Comparison of ENCODE assay signal across 12 mouse cellular contexts in genomic region chr3:102152471-102152870, GRCm38 (mm10). TPM values are rescaled to one million over a fixed set of nuclear protein-coding genes. Genes with fewer than 3 reads are reported as not detected.
DNase-seq lines count a peak whose midpoint lies in the region; ATAC-seq and TF ChIP-seq lines count a peak whose summit lies in the region.
"Had no signal": no experiment of that assay in that cellular context is flagged by ENCODE, and none has a peak within 500 bp of the region (broad histone marks: within the 10 kb centered on the region; RNA-seq: fewer than 3 reads in every experiment).

No protein-coding gene starts in this region.

- H3K27me3 ChIP-seq in E14TG2a.4 (ENCODE audit: insufficient read depth, low read length), result no peaks in the 10 kb centered on the region
- H3K27me3 ChIP-seq in embryonic facial prominence, embryonic 10.5 days (replicated peaks; ENCODE audit: low read depth, poor library complexity, severe bottlenecking), result peaks cover 18% of the 10 kb centered on the region; the same call in 1 of the 2 replicates
- no peaks in the 10 kb centered on the region for H3K27me3 ChIP-seq in kidney, postnatal 0 days (ENCODE audit: insufficient read depth, low read length)

- peaks cover 32% of the 10 kb centered on the region for H3K36me3 ChIP-seq in E14TG2a.4 (ENCODE audit: insufficient read depth, low read length)
- peaks cover 9% of the 10 kb centered on the region for H3K36me3 ChIP-seq in embryonic facial prominence, embryonic 10.5 days (replicated peaks)
- H3K36me3 ChIP-seq in kidney, postnatal 0 days (ENCODE audit: insufficient read depth, low read length), result no peaks in the 10 kb centered on the region

- H3K4me1 ChIP-seq in E14TG2a.4 (replicated peaks; ENCODE audit: low read depth, low read length), result peaks cover 25% of the 10 kb centered on the region
- peaks cover 51% of the 10 kb centered on the region for H3K4me1 ChIP-seq in embryonic facial prominence, embryonic 10.5 days
- H3K4me1 ChIP-seq in kidney, postnatal 0 days (replicated peaks; ENCODE audit: insufficient read depth, low read length), result peaks cover 17% of the 10 kb centered on the region

- H3K4me2 ChIP-seq in kidney, postnatal 0 days (ENCODE audit: low read length), result peak overlapping the region; percentile 3; the same call in 1 of the 2 replicates

- DNase-seq in kidney, adult 11 months, result peak; percentile 11
- DNase-seq in kidney, postnatal 14 days, result no peak
- no peak for DNase-seq in embryonic facial prominence, embryonic 10.5 days (ENCODE audit: low spot score)
- no peak for DNase-seq in kidney, postnatal 0 days (ENCODE audit: low spot score)
- DNase-seq in thymus, postnatal 0 days (ENCODE audit: low spot score), result no peak
- no peak for DNase-seq in adrenal gland, postnatal 25 days
- no peak for DNase-seq in layer of hippocampus, adult 11-12 months (ENCODE audit: low spot score)
- DNase-seq: cerebellum, adult 9-10 months; heart, postnatal 10 days; thymus, postnatal 4 days had no signal

- H3K9me3 ChIP-seq in E14TG2a.4 (ENCODE audit: low read length), result peaks cover 27% of the 10 kb centered on the region
- H3K9me3 ChIP-seq in embryonic facial prominence, embryonic 10.5 days, result no peaks in the 10 kb centered on the region
- no peaks in the 10 kb centered on the region for H3K9me3 ChIP-seq in kidney, postnatal 0 days (replicated peaks; ENCODE audit: low read length)

- TF ChIP-seq CTCF in E14TG2a.4 (conservative IDR thresholded peaks at IDR 0.05; ENCODE audit: low read length), result no peak
- no peak for TF ChIP-seq CTCF in kidney, postnatal 0 days (IDR thresholded peaks at IDR 0.05; ENCODE audit: low read depth)

- WGBS in embryonic facial prominence, embryonic 10.5 days, result 24% methylated on average over 4 of the region's 4 CpGs
- WGBS in kidney, postnatal 0 days, result 34% methylated on average over 4 of the region's 4 CpGs

- H3K9ac ChIP-seq in kidney, postnatal 0 days (ENCODE audit: low read depth, low read length), result no peak overlapping the region

- peak overlapping the region; percentile 35; the same call in 1 of the 2 replicates for H3K4me3 ChIP-seq in E14TG2a.4 (replicated peaks; ENCODE audit: low read length)
- no peak overlapping the region for H3K4me3 ChIP-seq in embryonic facial prominence, embryonic 10.5 days
- H3K4me3 ChIP-seq in kidney, postnatal 0 days (replicated peaks; ENCODE audit: low read depth, low read length), result no peak overlapping the region

- peak overlapping the region; percentile 70 for H3K27ac ChIP-seq in embryonic facial prominence, embryonic 10.5 days (replicated peaks)
- H3K27ac ChIP-seq in kidney, postnatal 0 days, result peak overlapping the region; percentile 84
- H3K27ac ChIP-seq: macrophage had no signal

- ATAC-seq in kidney, postnatal 0 days (replicated peaks; ENCODE audit: low FRiP score, low read depth), result peak; percentile 55

RNA-seq across cellular contexts. Expression of gene Vangl1, which starts 52.0 kb away (rescaled TPM):
- 12.9 and 13.3 TPM in 2 replicates for polyA plus RNA-seq in embryonic facial prominence, embryonic 10.5 days (2016; fragmentation: Nextera tagmentation; extraction: Ambion mirVana)
- polyA plus RNA-seq in kidney, postnatal 0 days (2015; fragmentation: Nextera tagmentation; extraction: Ambion mirVana), result 12.8 and 13.8 TPM in 2 replicates
- 5.2 and 5.4 TPM in 2 replicates for polyA plus RNA-seq in thymus, postnatal 0 days (2015; fragmentation: Nextera tagmentation; extraction: Ambion mirVana)
- 29.7 and 38.9 TPM in 2 replicates for total RNA-seq in adrenal gland, postnatal 25 days (2021)
